ENCODE assay signal across 22 mouse cellular contexts in the genomic region with DNA sequence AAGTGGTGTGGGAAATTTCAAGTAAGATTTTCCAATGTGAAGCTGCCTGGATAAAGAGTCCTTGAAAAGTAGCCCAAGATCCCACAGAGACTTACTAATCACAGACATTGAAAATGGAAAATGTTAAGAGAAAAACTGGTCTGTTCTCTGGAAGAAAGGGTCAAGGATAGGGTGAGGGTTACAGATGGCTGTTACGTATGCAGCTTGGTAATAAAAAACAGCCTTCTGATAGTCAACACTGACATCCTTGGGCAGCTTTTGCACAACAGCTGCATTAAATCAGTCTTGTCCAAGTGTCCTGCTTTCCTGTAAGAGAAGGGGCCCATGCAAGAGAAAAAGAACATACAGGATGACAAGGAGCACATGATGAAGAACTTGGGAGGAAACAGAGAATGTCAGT.
DNase-seq lines count a peak whose midpoint lies in the region; ATAC-seq and TF ChIP-seq lines count a peak whose summit lies in the region.
"Had no signal": no experiment of that assay in that cellular context is flagged by ENCODE, and none has a peak within 500 bp of the region (broad histone marks: within the 10 kb centered on the region; RNA-seq: fewer than 3 reads in every experiment).

No protein-coding gene starts in this region.

- no peaks in the 10 kb centered on the region for H3K27me3 ChIP-seq in lung, embryonic 16.5 days (ENCODE audit: control insufficient read depth, insufficient read depth, low read depth, low read length)
- no peaks in the 10 kb centered on the region for H3K27me3 ChIP-seq in lung, postnatal 0 days (replicated peaks; ENCODE audit: insufficient read depth, low read length)
- H3K27me3 ChIP-seq: megakaryocyte, embryonic 14.5 days had no signal

- TF ChIP-seq EP300 in lung, postnatal 0 days (IDR thresholded peaks at IDR 0.05): no peak

- H3K4me2 ChIP-seq in lung, embryonic 16.5 days (ENCODE audit: low read depth, low read length): no peak overlapping the region
- no peak overlapping the region for H3K4me2 ChIP-seq in lung, postnatal 0 days (replicated peaks; ENCODE audit: low read depth, low read length)
- H3K4me2 ChIP-seq: forebrain, embryonic 13.5 days; heart, embryonic 13.5 days; hindbrain, embryonic 13.5 days; limb, embryonic 12.5 days; liver, embryonic 11.5 days; midbrain, embryonic 13.5 days had no signal

- no peaks in the 10 kb centered on the region for H3K9me3 ChIP-seq in lung, embryonic 16.5 days (ENCODE audit: control insufficient read depth, low read length)
- no peaks in the 10 kb centered on the region for H3K9me3 ChIP-seq in lung, postnatal 0 days (ENCODE audit: low read length)
- H3K9me3 ChIP-seq: forebrain, embryonic 13.5 days; heart, embryonic 13.5 days; hindbrain, embryonic 13.5 days; limb, embryonic 12.5 days; megakaryocyte, embryonic 14.5 days; midbrain, embryonic 13.5 days had no signal

- 0 out of 2 replicates have a peak, but pooled peaks have one; percentile 49 for ATAC-seq in lung, embryonic 16.5 days (ENCODE audit: low read depth)
- ATAC-seq in lung, postnatal 0 days: no peak
- ATAC-seq: forebrain, embryonic 13.5 days; liver, postnatal 0 days; midbrain, embryonic 13.5 days had no signal

- no peaks in the 10 kb centered on the region for H3K4me1 ChIP-seq in lung, embryonic 16.5 days (replicated peaks; ENCODE audit: control insufficient read depth, insufficient read depth, low read length)
- H3K4me1 ChIP-seq in lung, postnatal 0 days (ENCODE audit: insufficient read depth, low read depth, low read length): no peaks in the 10 kb centered on the region
- H3K4me1 ChIP-seq: forebrain, embryonic 13.5 days; heart, embryonic 13.5 days; hindbrain, embryonic 13.5 days; limb, embryonic 12.5 days; midbrain, embryonic 13.5 days had no signal

- H3K36me3 ChIP-seq in lung, embryonic 16.5 days (ENCODE audit: control insufficient read depth, insufficient read depth, low read length): no peaks in the 10 kb centered on the region
- no peaks in the 10 kb centered on the region for H3K36me3 ChIP-seq in lung, postnatal 0 days (ENCODE audit: insufficient read depth, low read length)
- H3K36me3 ChIP-seq: heart, embryonic 13.5 days; hindbrain, embryonic 13.5 days; limb, embryonic 12.5 days; midbrain, embryonic 13.5 days had no signal

- TF ChIP-seq CTCF in lung, postnatal 0 days (IDR thresholded peaks at IDR 0.05): no peak

- peak; percentile 62 for DNase-seq in adrenal gland, adult 2 months
- DNase-seq in adrenal gland, postnatal 25 days: no peak
- peak; percentile 5 for DNase-seq in heart, adult 8-10 months (ENCODE audit: low spot score)
- no peak for DNase-seq in heart, postnatal 25 days (ENCODE audit: low spot score)
- DNase-seq in lung, postnatal 0 days (ENCODE audit: low spot score): no peak
- no peak for DNase-seq in c-Kit-positive CD71-positive TER-119-positive erythroid progenitor cells, embryonic 14.5 days (ENCODE audit: low spot score)
- DNase-seq: cerebellum, adult 9-10 months; gastrocnemius, postnatal 36 days; kidney, adult 18-20 months; kidney, postnatal 4 days; liver, postnatal 0 days; lung, postnatal 36 days; right cerebral cortex, postnatal 14 days; thymus, postnatal 4 days had no signal

- intact Hi-C loops in heart, postnatal 25 days (cut with DNase I): no loop called here

- WGBS in lung, embryonic 16.5 days: 50% methylated on average over 1 of the region's 1 CpGs
- WGBS in lung, postnatal 0 days: 62% methylated on average over 1 of the region's 1 CpGs

- H3K9ac ChIP-seq in lung, embryonic 16.5 days (ENCODE audit: low read length): no peak overlapping the region
- no peak overlapping the region for H3K9ac ChIP-seq in lung, postnatal 0 days (replicated peaks; ENCODE audit: low read depth)
- H3K9ac ChIP-seq: forebrain, embryonic 13.5 days; heart, embryonic 13.5 days; hindbrain, embryonic 13.5 days; limb, embryonic 12.5 days; liver, postnatal 0 days; midbrain, embryonic 13.5 days had no signal

- no peak overlapping the region for H3K27ac ChIP-seq in lung, embryonic 16.5 days (ENCODE audit: low read length)
- no peak overlapping the region for H3K27ac ChIP-seq in lung, postnatal 0 days (ENCODE audit: low read length)
- H3K27ac ChIP-seq: forebrain, embryonic 13.5 days; heart, embryonic 13.5 days; hindbrain, embryonic 13.5 days; limb, embryonic 12.5 days; midbrain, embryonic 13.5 days had no signal

- H3K4me3 ChIP-seq in lung, embryonic 16.5 days (ENCODE audit: low read length): no peak overlapping the region
- H3K4me3 ChIP-seq in lung, postnatal 0 days (ENCODE audit: low read depth, low read length): no peak overlapping the region
- H3K4me3 ChIP-seq: forebrain, embryonic 13.5 days; heart, embryonic 13.5 days; hindbrain, embryonic 13.5 days; limb, embryonic 12.5 days; megakaryocyte, embryonic 14.5 days; midbrain, embryonic 13.5 days had no signal

Comparison
In these comparisons a context has a peak if more than half of its experiments do, and no peak if none do; other contexts are left out.
1. DNase-seq: peak in adrenal gland, adult 2 months (single experiment) and heart, adult 8-10 months (single experiment); none in adrenal gland, postnatal 25 days (single experiment), heart, postnatal 25 days (single experiment), lung, postnatal 0 days (single experiment) and c-Kit-positive CD71-positive TER-119-positive erythroid progenitor cells, embryonic 14.5 days (single experiment).